Mouse (Mus musculus): ENCODE measurements at regions not wholly inside any gene's neighbourhood (a gene's known extent, or its start where the extent isn't known, plus 50 kb on each side); places are given as distances from the start of the nearest gene placed in this dataset.

DNA sequence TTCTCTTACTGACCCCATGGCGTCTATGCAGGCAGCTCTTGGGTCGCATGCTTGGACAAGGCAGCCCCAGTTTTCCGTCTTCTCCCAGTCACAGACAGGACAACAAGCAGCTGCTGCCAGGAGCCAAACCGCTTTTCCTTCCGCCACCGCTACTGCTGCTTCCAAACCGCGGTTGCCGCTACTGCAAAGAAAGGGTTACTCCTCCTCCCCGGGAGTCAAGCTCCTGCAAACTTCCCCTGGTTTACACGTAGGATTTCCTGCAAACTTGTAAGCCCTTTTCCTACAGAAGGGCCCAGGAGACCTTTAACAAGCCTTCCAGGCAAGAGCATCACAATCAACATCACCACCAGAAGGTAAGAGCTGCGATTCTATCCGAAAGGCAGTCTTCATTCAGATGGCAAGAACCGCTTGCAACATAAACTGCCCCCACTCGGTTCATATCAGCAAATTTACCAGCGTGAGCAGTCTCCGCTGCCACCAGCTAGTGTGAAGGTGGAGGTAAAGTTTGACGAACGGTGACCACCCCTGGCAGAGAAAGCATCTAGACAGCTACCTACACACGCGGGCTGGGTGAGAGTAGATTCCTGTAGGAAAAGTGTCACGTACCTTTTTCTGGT is 2071.6 kb upstream of the Tenm3 start:
- no peak for TF ChIP-seq CTCF (IDR thresholded peaks at IDR 0.05; ENCODE audit: extremely low read depth, insufficient read depth, low read length)
- TF ChIP-seq POLR2A (IDR thresholded peaks at IDR 0.05; ENCODE audit: extremely low read depth, insufficient read depth, low read length) = no peak
